Mouse (Mus musculus) erythroblast, adult 5-6 weeks (primary cell): Measurements from ENCODE around the gene 1190002N15Rik. TPM values are rescaled to one million over a fixed set of nuclear protein-coding genes. Genes with fewer than 3 reads are reported as not detected.

Source experiments
- total RNA-seq, 2 experiments: library from RNA; stranded (forward) in 1 of 2; stranded (reverse) in 1 of 2; fragments of 150-400 nt in 1 of 2; fragments of 200-764, 138-1000 nt in 1 of 2; gene quantifications; 2 replicates each; pipeline versions ENCODE4 v1.2.3 to v1.2.4; 2015 to 2017; ENCODE audit warnings: low replicate concordance in 2 of 2

The 1190002N15Rik gene
- total RNA-seq, 2 experiments from 2014 or later = 4.6 to 8.9 TPM

Other genes starting within 250 kb of the 1190002N15Rik start
- 1.9 and 2.5 TPM in 2 replicates for gene Slc9a9, start 131.8 kb upstream of the 1190002N15Rik start, total RNA-seq (2015; ENCODE audit: low replicate concordance)
- gene Slc9a9, start 131.8 kb upstream of the 1190002N15Rik start, total RNA-seq (2017; ENCODE audit: low replicate concordance) = 4.3 and 4.6 TPM in 2 replicates